Mouse (Mus musculus) heart, embryonic 15.5 days (tissue): ENCODE measurements around the gene Pls3. TPM values are rescaled to one million over a fixed set of nuclear protein-coding genes. Genes with fewer than 3 reads are reported as not detected.
A peak's percentile ranks its signal among the peaks of the same experiment; 100 is the strongest.

Experiments
- ATAC-seq: fragments of 200-750 bp; cut with Nextera tagmentation; replicated peaks from 2 replicates; pipeline ENCODE4 v1.8.0; 2017; ENCODE audit warnings: low read depth, moderate TSS enrichment; ENCODE audit not compliant: insufficient number of reproducible peaks, insufficient read depth, low FRiP score
- H3K27ac ChIP-seq: fragments of 300-500 bp; sonication (generic); 2 replicates; pipeline ENCODE4 v1.5.1; 2015; ENCODE audit warnings: mild to moderate bottlenecking, inconsistent platforms
- H3K27me3 ChIP-seq: fragments of 300-500 bp; sonication (generic); 2 replicates; pipeline ENCODE4 v1.6.1; 2015; ENCODE audit warnings: inconsistent platforms
- H3K36me3 ChIP-seq: fragments of 300-500 bp; sonication (generic); 2 replicates; pipeline ENCODE4 v1.6.1; 2015; ENCODE audit warnings: mild to moderate bottlenecking, inconsistent platforms
- H3K4me1 ChIP-seq: fragments of 300-500 bp; sonication (generic); replicated peaks from 2 replicates; pipeline ENCODE4 v1.6.1; 2015; ENCODE audit warnings: inconsistent platforms
- H3K4me2 ChIP-seq: fragments of 300-500 bp; sonication (generic); 2 replicates; pipeline ENCODE4 v1.6.1; 2015; ENCODE audit warnings: inconsistent platforms, mild to moderate bottlenecking, moderate library complexity
- H3K4me3 ChIP-seq: fragments of 300-500 bp; sonication (generic); 2 replicates; pipeline ENCODE4 v1.5.1; 2015; ENCODE audit warnings: mild to moderate bottlenecking, inconsistent platforms
- H3K9ac ChIP-seq: fragments of 300-500 bp; sonication (generic); 2 replicates; pipeline ENCODE4 v1.6.1; 2015; ENCODE audit warnings: mild to moderate bottlenecking, inconsistent platforms
- H3K9me3 ChIP-seq: fragments of 300-500 bp; sonication (generic); replicated peaks from 2 replicates; pipeline ENCODE4 v1.6.1; 2016; ENCODE audit warnings: inconsistent platforms
- WGBS: fragments of 180-500 bp; shearing (Covaris S2); methylation state at CpG from one replicate; pipeline ENCODE4 v1.1.7; 2015; ENCODE audit warnings: mixed read lengths; 5-methylcytosine and 5-hydroxymethylcytosine counted together
- polyA plus RNA-seq: library from polyadenylated mRNA; unstranded; fragments of >200 nt; fragmentation: Nextera tagmentation; extraction: Ambion mirVana; gene quantifications from 2 replicates; pipeline ENCODE4 v1.2.1, GENCODE M21; 2015

The Pls3 gene
- polyA plus RNA-seq, 1 experiment from 2014 or later = 68.2 TPM

GRCm38 (mm10) chrX:75840263-75840662 lies 34.7 kb downstream of the Pls3 start:
- 0 out of 2 replicates have a peak, but pooled peaks cover 2% of the 10 kb centered on the region for H3K4me1 ChIP-seq
- H3K27ac ChIP-seq = no peak overlapping the region
- WGBS = 75% methylated on average over 4 of the region's 4 CpGs
- no peak overlapping the region for H3K4me2 ChIP-seq
- H3K4me3 ChIP-seq = no peak overlapping the region
- H3K27me3 ChIP-seq = no peaks in the 10 kb centered on the region
- no peak for ATAC-seq
- no peaks in the 10 kb centered on the region for H3K36me3 ChIP-seq
- no peak overlapping the region for H3K9ac ChIP-seq
- no peaks in the 10 kb centered on the region for H3K9me3 ChIP-seq

GRCm38 (mm10) chrX:75834836-75835235 lies 40.1 kb downstream of the Pls3 start:
- Histone ChIP-seq H3K4me1 (no peaks in the 10 kb centered on the region), H3K27me3 (no peaks in the 10 kb centered on the region), H3K9me3 (no peaks in the 10 kb centered on the region), H3K4me3 (no peak overlapping the region), H3K27ac (no peak overlapping the region), H3K9ac (no peak overlapping the region), H3K4me2 (no peak overlapping the region), H3K36me3 (no peaks in the 10 kb centered on the region)
- 64% methylated on average over 2 of the region's 2 CpGs for WGBS
- ATAC-seq = no peak

DNA sequence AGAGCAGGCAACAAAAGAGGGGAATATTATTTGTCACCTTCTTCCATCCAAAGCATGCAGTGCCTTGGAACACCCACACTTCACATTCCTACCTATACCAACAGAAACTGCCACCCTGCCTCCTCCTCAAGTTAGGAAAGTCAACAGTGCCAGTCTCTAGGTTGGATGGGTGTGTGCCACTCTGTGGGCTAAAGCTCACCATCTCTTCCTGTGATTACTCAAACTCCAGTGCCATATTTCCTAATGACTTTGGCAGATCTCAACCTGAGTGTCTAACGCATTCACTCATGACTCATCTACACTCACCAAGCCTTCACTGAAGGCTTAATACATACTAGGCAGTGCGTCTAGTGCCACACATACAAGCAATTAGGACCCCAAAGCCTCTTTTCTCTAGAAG lies 40.7 kb downstream of the Pls3 start:
- ATAC-seq = no peak
- WGBS = 81% methylated on average over 2 of the region's 2 CpGs
- Histone ChIP-seq H3K27ac (no peak overlapping the region), H3K4me1 (no peaks in the 10 kb centered on the region), H3K4me3 (no peak overlapping the region), H3K36me3 (no peaks in the 10 kb centered on the region), H3K9ac (no peak overlapping the region), H3K27me3 (no peaks in the 10 kb centered on the region), H3K4me2 (no peak overlapping the region), H3K9me3 (no peaks in the 10 kb centered on the region)

DNA sequence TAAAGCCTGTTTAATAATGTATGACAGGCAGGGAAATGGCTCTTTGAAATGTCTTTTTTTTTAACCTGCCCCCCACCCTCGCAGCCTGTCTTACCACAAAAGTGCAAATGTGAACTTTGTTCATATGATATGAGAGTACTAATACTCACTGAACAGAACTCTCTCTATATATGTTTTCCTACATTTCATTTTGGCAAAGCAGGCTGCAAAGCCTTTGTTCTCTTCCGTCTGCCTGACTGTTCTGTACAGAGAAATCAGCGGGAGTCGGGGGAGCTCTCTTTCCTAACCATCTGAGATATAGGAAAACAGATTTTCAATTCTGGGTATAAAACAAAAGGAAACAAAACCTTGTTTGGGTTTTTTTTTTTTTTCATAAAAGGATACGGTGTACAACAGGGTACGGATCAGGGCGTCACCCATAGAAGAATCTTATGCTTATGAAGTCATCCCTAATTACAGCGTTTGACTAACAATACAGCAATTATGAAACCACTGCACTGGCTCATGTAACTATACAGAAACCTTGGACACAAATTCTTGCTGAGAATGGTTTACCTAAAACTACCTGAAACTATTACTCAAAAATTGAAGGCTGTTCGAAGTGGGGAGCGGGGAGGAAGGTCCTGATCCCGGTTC lies 41.9 kb downstream of the Pls3 start:
- no peak overlapping the region for H3K9ac ChIP-seq
- H3K4me3 ChIP-seq = no peak overlapping the region
- H3K36me3 ChIP-seq = no peaks in the 10 kb centered on the region
- ATAC-seq = no peak
- no peaks in the 10 kb centered on the region for H3K9me3 ChIP-seq
- WGBS = 64% methylated on average over 11 of the region's 11 CpGs
- H3K4me2 ChIP-seq = no peak overlapping the region
- no peaks in the 10 kb centered on the region for H3K4me1 ChIP-seq
- H3K27me3 ChIP-seq = no peaks in the 10 kb centered on the region
- no peak overlapping the region for H3K27ac ChIP-seq

DNA sequence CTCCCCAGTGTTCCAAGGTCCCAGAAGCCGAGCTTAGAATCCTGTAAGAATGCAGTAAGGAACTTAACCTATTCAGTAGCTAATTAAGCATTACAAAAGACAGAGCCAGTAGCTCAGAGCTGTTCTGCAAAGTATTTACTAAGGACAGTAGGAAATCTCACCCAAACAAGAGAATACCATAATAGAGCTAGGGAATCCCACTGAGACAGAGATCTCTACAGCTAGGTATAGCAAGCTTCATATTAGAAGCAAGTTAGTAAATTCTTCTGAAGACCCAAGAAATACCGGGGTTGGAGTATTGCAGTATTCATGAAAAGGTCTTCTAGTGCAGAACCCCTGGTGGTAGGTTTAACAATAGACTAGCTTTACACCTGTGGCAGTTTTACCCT lies 45.1 kb downstream of the Pls3 start:
- Histone ChIP-seq H3K36me3 (no peaks in the 10 kb centered on the region), H3K27ac (no peak overlapping the region), H3K4me3 (no peak overlapping the region), H3K9me3 (no peaks in the 10 kb centered on the region), H3K4me1 (no peaks in the 10 kb centered on the region), H3K27me3 (no peaks in the 10 kb centered on the region), H3K4me2 (no peak overlapping the region), H3K9ac (no peak overlapping the region)
- WGBS = 57% methylated on average over 2 of the region's 2 CpGs
- ATAC-seq = no peak

- Histone ChIP-seq H3K9me3 (no peaks in the 10 kb centered on the region), H3K4me1 (no peaks in the 10 kb centered on the region), H3K36me3 (no peaks in the 10 kb centered on the region), H3K27me3 (no peaks in the 10 kb centered on the region), H3K4me2 (no peak overlapping the region), H3K27ac (no peak overlapping the region), H3K9ac (no peak overlapping the region), H3K4me3 (no peak overlapping the region)
- 61% methylated on average over 7 of the region's 7 CpGs for WGBS
- no peak for ATAC-seq
These were observed 45.6 kb downstream of the Pls3 start for GRCm38 (mm10) chrX:75829240-75829866.

DNA sequence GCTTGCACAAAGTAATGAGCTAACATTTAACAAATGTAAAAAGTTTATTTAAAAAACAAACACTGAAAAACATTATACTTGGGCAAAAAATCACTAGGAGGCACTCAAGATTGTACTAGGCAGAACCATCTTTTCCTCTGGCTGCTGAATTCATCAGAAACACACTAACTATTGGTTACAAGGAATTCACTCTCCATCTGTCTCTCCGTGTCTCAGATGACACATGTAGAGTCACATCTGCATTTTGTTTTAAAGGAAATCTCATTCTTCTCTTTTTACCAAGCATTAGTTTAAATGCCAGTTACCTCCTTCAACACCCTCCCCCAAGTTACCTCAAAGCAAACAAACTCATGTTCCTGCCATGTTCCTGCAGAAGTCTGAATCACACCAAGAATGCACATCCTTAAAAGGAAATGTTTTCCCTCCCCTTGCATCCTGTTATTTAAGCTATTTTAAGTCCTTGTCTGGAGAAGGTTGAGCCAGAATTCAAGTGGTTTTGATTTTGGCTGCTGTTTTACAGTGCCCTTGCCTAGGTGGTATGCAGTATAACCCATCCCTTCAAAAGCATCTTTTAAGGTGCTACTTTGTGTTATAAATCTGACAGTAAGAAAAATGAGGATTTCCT lies 56.2 kb downstream of the Pls3 start:
- Histone ChIP-seq H3K4me2 (no peak overlapping the region), H3K9ac (no peak overlapping the region), H3K4me3 (no peak overlapping the region), H3K36me3 (no peaks in the 10 kb centered on the region), H3K4me1 (no peaks in the 10 kb centered on the region), H3K27me3 (no peaks in the 10 kb centered on the region), H3K9me3 (no peaks in the 10 kb centered on the region), H3K27ac (peak overlapping the region; percentile 49)
- 41% methylated on average over 1 of the region's 1 CpGs for WGBS
- ATAC-seq = no peak

DNA sequence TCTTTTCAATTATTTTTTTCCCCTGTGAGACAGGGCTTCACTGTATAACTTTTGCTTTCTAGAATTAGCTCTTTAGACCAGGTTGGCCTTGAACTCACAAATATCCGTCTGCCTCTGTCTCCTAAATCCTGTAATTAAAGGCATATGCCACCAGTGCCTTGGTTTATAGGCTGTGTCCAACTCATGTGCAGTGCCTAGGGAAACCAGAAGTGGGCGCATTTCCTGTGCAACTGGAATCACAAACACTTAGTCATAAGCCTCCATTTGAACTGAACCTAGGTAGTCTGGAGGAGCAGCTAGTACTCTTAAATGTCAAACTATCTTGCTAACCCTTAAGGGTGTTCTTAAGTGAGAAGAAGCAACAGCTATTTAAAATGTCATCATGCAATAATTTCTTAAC lies 60.0 kb downstream of the Pls3 start:
- ATAC-seq = no peak
- no peaks in the 10 kb centered on the region for H3K27me3 ChIP-seq
- H3K36me3 ChIP-seq = no peaks in the 10 kb centered on the region
- H3K4me1 ChIP-seq = no peaks in the 10 kb centered on the region
- WGBS = 74% methylated on average over 2 of the region's 2 CpGs
- no peak overlapping the region for H3K4me3 ChIP-seq
- no peak overlapping the region for H3K4me2 ChIP-seq
- H3K9ac ChIP-seq = no peak overlapping the region
- H3K9me3 ChIP-seq = no peaks in the 10 kb centered on the region
- H3K27ac ChIP-seq = no peak overlapping the region

GRCm38 (mm10) chrX:75814123-75814522 lies 60.9 kb downstream of the Pls3 start:
- no peaks in the 10 kb centered on the region for H3K27me3 ChIP-seq
- no peak for ATAC-seq
- H3K4me2 ChIP-seq = no peak overlapping the region
- no peaks in the 10 kb centered on the region for H3K9me3 ChIP-seq
- H3K9ac ChIP-seq = no peak overlapping the region
- no peaks in the 10 kb centered on the region for H3K4me1 ChIP-seq
- H3K36me3 ChIP-seq = no peaks in the 10 kb centered on the region
- H3K4me3 ChIP-seq = no peak overlapping the region
- H3K27ac ChIP-seq = no peak overlapping the region
- 79% methylated on average over 4 of the region's 4 CpGs for WGBS

DNA sequence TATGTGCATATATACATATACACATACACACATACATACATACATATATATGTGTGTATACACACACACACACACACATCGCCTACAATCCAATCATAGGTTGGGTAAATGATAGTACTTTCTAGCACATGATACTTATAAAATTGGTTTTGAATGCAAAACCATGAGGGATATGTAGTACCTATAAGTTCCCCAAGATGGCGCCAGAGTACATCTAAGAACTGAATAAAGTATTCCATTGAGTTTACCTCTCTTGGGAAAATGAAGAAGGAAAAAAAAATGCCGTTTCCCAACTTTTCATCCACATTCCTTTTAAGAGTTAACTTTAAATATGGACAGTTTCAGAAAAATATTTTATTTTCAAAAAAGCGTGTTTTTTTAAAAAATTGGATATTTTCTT lies 78.4 kb downstream of the Pls3 start:
- Histone ChIP-seq H3K36me3 (peaks cover 20% of the 10 kb centered on the region; the same call in 1 of the 2 replicates), H3K9ac (no peak overlapping the region), H3K9me3 (no peaks in the 10 kb centered on the region), H3K27ac (no peak overlapping the region), H3K4me2 (no peak overlapping the region), H3K4me3 (no peak overlapping the region), H3K4me1 (no peaks in the 10 kb centered on the region), H3K27me3 (no peaks in the 10 kb centered on the region)
- WGBS = 27% methylated on average over 4 of the region's 4 CpGs
- ATAC-seq = no peak

- no peak for ATAC-seq
- 76% methylated on average over 4 of the region's 4 CpGs for WGBS
- Histone ChIP-seq H3K27me3 (no peaks in the 10 kb centered on the region), H3K9ac (no peak overlapping the region), H3K4me1 (no peaks in the 10 kb centered on the region), H3K4me3 (no peak overlapping the region), H3K27ac (no peak overlapping the region), H3K4me2 (no peak overlapping the region), H3K36me3 (no peaks in the 10 kb centered on the region), H3K9me3 (no peaks in the 10 kb centered on the region)
These were observed 95.2 kb downstream of the Pls3 start for GRCm38 (mm10) chrX:75779796-75780195.

DNA sequence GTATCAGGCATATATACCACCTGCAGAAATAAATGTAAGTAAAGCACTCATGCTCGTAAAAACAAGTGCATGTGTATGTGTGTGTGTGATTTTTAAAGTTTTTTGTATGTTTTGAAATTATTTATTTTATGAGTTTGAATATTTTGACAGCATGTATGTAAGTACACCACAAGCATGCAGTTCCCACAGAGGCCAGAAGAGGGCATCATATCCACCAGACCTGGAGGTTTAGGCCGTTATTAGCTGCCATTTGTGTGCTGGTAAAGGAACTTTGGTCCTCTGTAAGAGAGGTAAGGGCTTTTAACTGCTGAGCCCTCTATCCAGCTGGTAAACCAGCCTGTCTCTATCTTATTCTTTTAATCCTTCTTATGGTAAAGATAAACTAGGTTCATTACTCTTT lies 97.5 kb downstream of the Pls3 start:
- ATAC-seq = no peak
- no peaks in the 10 kb centered on the region for H3K36me3 ChIP-seq
- no peak overlapping the region for H3K9ac ChIP-seq
- H3K4me1 ChIP-seq = no peaks in the 10 kb centered on the region
- no peak overlapping the region for H3K27ac ChIP-seq
- H3K4me2 ChIP-seq = no peak overlapping the region
- no peaks in the 10 kb centered on the region for H3K27me3 ChIP-seq
- no peak overlapping the region for H3K4me3 ChIP-seq
- H3K9me3 ChIP-seq = no peaks in the 10 kb centered on the region
- WGBS = 83% methylated on average over 2 of the region's 2 CpGs
